9 mouse cellular contexts compared by ENCODE assay signal in the genomic region with DNA sequence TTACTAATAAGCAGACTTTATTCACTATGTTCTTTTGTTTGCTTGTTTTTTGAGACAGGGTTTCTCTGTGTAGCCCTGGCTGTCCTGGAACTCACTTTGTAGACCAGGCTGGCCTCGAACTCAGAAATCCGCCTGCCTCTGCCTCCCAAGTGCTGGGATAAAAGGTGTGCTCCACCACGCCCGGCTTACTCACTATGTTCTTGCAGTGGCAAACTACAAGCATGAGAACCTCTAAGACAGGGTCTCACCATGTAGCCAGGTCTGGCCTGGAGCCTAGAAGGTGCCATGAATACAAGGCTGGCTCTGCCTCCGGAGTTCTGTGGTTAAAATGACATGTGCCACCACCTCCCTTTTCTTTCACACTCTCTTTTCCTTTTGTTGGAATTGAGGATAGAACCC. TPM values are rescaled to one million over a fixed set of nuclear protein-coding genes. Genes with fewer than 3 reads are reported as not detected.
A peak's percentile ranks its signal among the peaks of the same experiment; 100 is the strongest.
DNase-seq lines count a peak whose midpoint lies in the region; ATAC-seq and TF ChIP-seq lines count a peak whose summit lies in the region.
"Not testable (repeated sequence)": the region's sequence is repeated elsewhere in the genome, so short reads cannot be mapped to it uniquely, and the experiment has no call there.
"Had no signal": no experiment of that assay in that cellular context is flagged by ENCODE, and none has a peak within 500 bp of the region (broad histone marks: within the 10 kb centered on the region; RNA-seq: fewer than 3 reads in every experiment).

No protein-coding gene starts in this region.

- DNase-seq in ES-E14 (ENCODE audit: low read depth, low spot score); embryonic facial prominence, embryonic 14.5 days (ENCODE audit: low spot score); gastrocnemius, adult 2 months; hindbrain, embryonic 11.5 days (ENCODE audit: low spot score); liver, embryonic 13.5 days; midbrain, embryonic 11.5 days (ENCODE audit: low spot score, missing footprints): not testable (repeated sequence)

- not testable (repeated sequence) for H3K27me3 ChIP-seq in embryonic facial prominence, embryonic 14.5 days (replicated peaks; ENCODE audit: control insufficient read depth, insufficient read depth, low read length); hindbrain, embryonic 11.5 days (ENCODE audit: control insufficient read depth, insufficient read depth, low read length); kidney, embryonic 15.5 days; midbrain, embryonic 11.5 days (ENCODE audit: control insufficient read depth, insufficient read depth, low read length); neural tube, embryonic 15.5 days (replicated peaks)
- H3K27me3 ChIP-seq in liver, embryonic 13.5 days = peaks cover 79% of the 10 kb centered on the region

- TF ChIP-seq CTCF in gastrocnemius, adult 2 months (IDR thresholded peaks at IDR 0.05) = not testable (repeated sequence)

- H3K4me3 ChIP-seq in ES-E14 (ENCODE audit: insufficient read depth in 1 of 2, low read depth in 1 of 2, low read length in 2 of 2, poor library complexity in 1 of 2, severe bottlenecking in 1 of 2) = peak overlapping the region; percentile 77 to 79
- H3K4me3 ChIP-seq in embryonic facial prominence, embryonic 14.5 days (ENCODE audit: low read depth, low read length) = peak overlapping the region; percentile 85
- H3K4me3 ChIP-seq in gastrocnemius, adult 2 months = peak overlapping the region; percentile 92
- H3K4me3 ChIP-seq in hindbrain, embryonic 11.5 days (ENCODE audit: low read depth, low read length) = peak overlapping the region; percentile 93
- peak overlapping the region; percentile 86 for H3K4me3 ChIP-seq in kidney, embryonic 15.5 days (replicated peaks)
- peak overlapping the region; percentile 69 for H3K4me3 ChIP-seq in liver, embryonic 13.5 days (replicated peaks)
- H3K4me3 ChIP-seq in midbrain, embryonic 11.5 days (ENCODE audit: low read depth, low read length) = peak overlapping the region; percentile 73
- peak overlapping the region; percentile 96 for H3K4me3 ChIP-seq in neural tube, embryonic 15.5 days (replicated peaks)

- WGBS in embryonic facial prominence, embryonic 14.5 days = 56% methylated on average over 5 of the region's 5 CpGs
- 58% methylated on average over 5 of the region's 5 CpGs for WGBS in hindbrain, embryonic 11.5 days
- WGBS in kidney, embryonic 15.5 days = 59% methylated on average over 5 of the region's 5 CpGs
- 49% methylated on average over 5 of the region's 5 CpGs for WGBS in liver, embryonic 13.5 days (ENCODE audit: insufficient replicate concordance)
- 54% methylated on average over 5 of the region's 5 CpGs for WGBS in midbrain, embryonic 11.5 days
- WGBS in neural tube, embryonic 15.5 days = 59% methylated on average over 5 of the region's 5 CpGs

- H3K9me3 ChIP-seq in ES-E14 (ENCODE audit: control insufficient read depth, insufficient read depth, low read depth, low read length); embryonic facial prominence, embryonic 14.5 days (ENCODE audit: control insufficient read depth, low read length); hindbrain, embryonic 11.5 days (ENCODE audit: control insufficient read depth, low read length); kidney, embryonic 15.5 days (replicated peaks); liver, embryonic 13.5 days (replicated peaks); midbrain, embryonic 11.5 days (ENCODE audit: control insufficient read depth, low read length); neural tube, embryonic 15.5 days (replicated peaks): not testable (repeated sequence)

- intact Hi-C loops in gastrocnemius, adult 2 months (cut with DNase I) = loop anchor here (5.0 kb wide), 1 partner anchor 86 kb away; the partner anchor contains the start of genes Brca1 and Nbr1

- H3K4me1 ChIP-seq in ES-E14 (ENCODE audit: control insufficient read depth in 2 of 2, insufficient read depth in 2 of 2, low read length in 2 of 2, poor library complexity in 1 of 2) = peaks cover 11 to 29% of the 10 kb centered on the region in 2 experiments
- peaks cover 20% of the 10 kb centered on the region for H3K4me1 ChIP-seq in embryonic facial prominence, embryonic 14.5 days (ENCODE audit: control insufficient read depth, insufficient read depth, low read length)
- peaks cover 25% of the 10 kb centered on the region for H3K4me1 ChIP-seq in hindbrain, embryonic 11.5 days (replicated peaks; ENCODE audit: control insufficient read depth, insufficient read depth, low read length)
- H3K4me1 ChIP-seq in kidney, embryonic 15.5 days = peaks cover 66% of the 10 kb centered on the region
- H3K4me1 ChIP-seq in liver, embryonic 13.5 days (replicated peaks) = peaks cover 73% of the 10 kb centered on the region
- H3K4me1 ChIP-seq in midbrain, embryonic 11.5 days (ENCODE audit: control insufficient read depth, insufficient read depth, low read length) = peaks cover 59% of the 10 kb centered on the region
- peaks cover 62% of the 10 kb centered on the region for H3K4me1 ChIP-seq in neural tube, embryonic 15.5 days

- not testable (repeated sequence) for H3K27ac ChIP-seq in ES-E14 (ENCODE audit: insufficient read depth, low read depth, low read length, poor library complexity, severe bottlenecking); embryonic facial prominence, embryonic 14.5 days (replicated peaks; ENCODE audit: low read depth, low read length); hindbrain, embryonic 11.5 days (ENCODE audit: low read depth, low read length); kidney, embryonic 15.5 days; liver, embryonic 13.5 days; midbrain, embryonic 11.5 days (ENCODE audit: low read depth, low read length); neural tube, embryonic 15.5 days (replicated peaks)
- H3K27ac ChIP-seq in gastrocnemius, adult 2 months = peak overlapping the region; percentile 89

- in situ Hi-C loops in ES-E14 (cut with MboI; ENCODE audit: low sequenced_read_pairs in 2 of 2, unreplicated experiment in 2 of 2) = not testable (repeated sequence)

- not testable (repeated sequence) for H3K9ac ChIP-seq in ES-E14 (ENCODE audit: insufficient read depth, low read depth, low read length, poor library complexity, severe bottlenecking); embryonic facial prominence, embryonic 14.5 days (ENCODE audit: low read depth, low read length); hindbrain, embryonic 11.5 days (ENCODE audit: low read depth, low read length); liver, embryonic 13.5 days; midbrain, embryonic 11.5 days (ENCODE audit: low read length)
- H3K9ac ChIP-seq in kidney, embryonic 15.5 days = peak overlapping the region; percentile 75; the same call in 1 of the 2 replicates
- H3K9ac ChIP-seq in neural tube, embryonic 15.5 days (replicated peaks) = peak overlapping the region; percentile 97; the same call in 1 of the 2 replicates

- peak overlapping the region; percentile 96 for H3K4me2 ChIP-seq in embryonic facial prominence, embryonic 14.5 days (ENCODE audit: low read depth, low read length)
- peak overlapping the region; percentile 88 for H3K4me2 ChIP-seq in hindbrain, embryonic 11.5 days (replicated peaks; ENCODE audit: low read depth, low read length)
- H3K4me2 ChIP-seq in kidney, embryonic 15.5 days = peak overlapping the region; percentile 98
- peak overlapping the region; percentile 97 for H3K4me2 ChIP-seq in liver, embryonic 13.5 days
- peak overlapping the region; percentile 95 for H3K4me2 ChIP-seq in midbrain, embryonic 11.5 days
- H3K4me2 ChIP-seq in neural tube, embryonic 15.5 days = peak overlapping the region; percentile 82

- not testable (repeated sequence) for H3K36me3 ChIP-seq in ES-E14 (ENCODE audit: control insufficient read depth, insufficient read depth, low read length, poor library complexity, severe bottlenecking); hindbrain, embryonic 11.5 days (ENCODE audit: control insufficient read depth, insufficient read depth, low read length); liver, embryonic 13.5 days; midbrain, embryonic 11.5 days (ENCODE audit: control insufficient read depth, insufficient read depth, low read length)
- peaks cover 12% of the 10 kb centered on the region for H3K36me3 ChIP-seq in embryonic facial prominence, embryonic 14.5 days (ENCODE audit: control insufficient read depth, insufficient read depth, low read length)
- H3K36me3 ChIP-seq in kidney, embryonic 15.5 days = peaks cover 11% of the 10 kb centered on the region
- H3K36me3 ChIP-seq in neural tube, embryonic 15.5 days = peaks cover 26% of the 10 kb centered on the region

- not testable (repeated sequence) for ATAC-seq in embryonic facial prominence, embryonic 14.5 days (ENCODE audit: low read depth); hindbrain, embryonic 11.5 days (ENCODE audit: low FRiP score); kidney, embryonic 15.5 days (replicated peaks; ENCODE audit: low FRiP score); liver, embryonic 13.5 days (ENCODE audit: low read depth); midbrain, embryonic 11.5 days (ENCODE audit: low FRiP score); neural tube, embryonic 15.5 days (ENCODE audit: low FRiP score)

RNA-seq across cellular contexts. Expression of gene Vat1, which starts 0.5 kb away (rescaled TPM):
- total RNA-seq in ES-E14 (2012; rRNA removed) = 41.9 and 57.5 TPM in 2 replicates
- polyA plus RNA-seq in embryonic facial prominence, embryonic 14.5 days (2014; fragmentation: Nextera tagmentation; extraction: Ambion mirVana) = 50.4 and 51.0 TPM in 2 replicates
- total RNA-seq in gastrocnemius, adult 2 months (2021) = 10 to 100 TPM; 10.0 to 14.5 TPM
- 74.5 and 89.4 TPM in 2 replicates for polyA plus RNA-seq in hindbrain, embryonic 11.5 days (2014; fragmentation: Nextera tagmentation; extraction: Ambion mirVana)
- polyA plus RNA-seq in kidney, embryonic 15.5 days (2015; fragmentation: Nextera tagmentation; extraction: Ambion mirVana) = 31.8 and 37.5 TPM in 2 replicates
- polyA plus RNA-seq in liver, embryonic 13.5 days (2015; fragmentation: Nextera tagmentation; extraction: Ambion mirVana) = 8.8 and 8.9 TPM in 2 replicates
- 43.5 and 47.6 TPM in 2 replicates for polyA plus RNA-seq in midbrain, embryonic 11.5 days (2014; fragmentation: Nextera tagmentation; extraction: Ambion mirVana)
- polyA plus RNA-seq in neural tube, embryonic 15.5 days (2015; fragmentation: Nextera tagmentation; extraction: Ambion mirVana) = 95.4 and 105 TPM in 2 replicates

RNA-seq across cellular contexts. Expression of gene Rnd2, which starts 1.8 kb away (rescaled TPM):
- total RNA-seq in ES-E14 (2012; rRNA removed) = 8.9 and 10.4 TPM in 2 replicates
- 7.4 and 9.8 TPM in 2 replicates for polyA plus RNA-seq in embryonic facial prominence, embryonic 14.5 days (2014; fragmentation: Nextera tagmentation; extraction: Ambion mirVana)
- 1 to 10 TPM; 3.3 to 3.5 TPM for total RNA-seq in gastrocnemius, adult 2 months (2021)
- 88.0 and 127 TPM in 2 replicates for polyA plus RNA-seq in hindbrain, embryonic 11.5 days (2014; fragmentation: Nextera tagmentation; extraction: Ambion mirVana)
- polyA plus RNA-seq in kidney, embryonic 15.5 days (2015; fragmentation: Nextera tagmentation; extraction: Ambion mirVana) = 9.0 and 11.4 TPM in 2 replicates
- 3.1 and 3.4 TPM in 2 replicates for polyA plus RNA-seq in liver, embryonic 13.5 days (2015; fragmentation: Nextera tagmentation; extraction: Ambion mirVana)
- 35.5 and 37.5 TPM in 2 replicates for polyA plus RNA-seq in midbrain, embryonic 11.5 days (2014; fragmentation: Nextera tagmentation; extraction: Ambion mirVana)
- polyA plus RNA-seq in neural tube, embryonic 15.5 days (2015; fragmentation: Nextera tagmentation; extraction: Ambion mirVana) = 63.6 and 71.7 TPM in 2 replicates
- polyA plus RNA-seq: inflammation-experienced regulatory T-cells, adult 6 months had no signal

RNA-seq across cellular contexts. Expression of gene Ifi35, which starts 18.3 kb away (rescaled TPM):
- total RNA-seq in ES-E14 (2012; rRNA removed) = 5.0 and 9.1 TPM in 2 replicates
- 14.1 and 14.3 TPM in 2 replicates for polyA plus RNA-seq in embryonic facial prominence, embryonic 14.5 days (2014; fragmentation: Nextera tagmentation; extraction: Ambion mirVana)
- 10 to 100 TPM in 1 of 2 experiments, 1 to 10 TPM in 1; 8.6 to 14.3 TPM for total RNA-seq in gastrocnemius, adult 2 months (2021)
- polyA plus RNA-seq in hindbrain, embryonic 11.5 days (2014; fragmentation: Nextera tagmentation; extraction: Ambion mirVana) = 4.5 and 5.0 TPM in 2 replicates
- polyA plus RNA-seq in kidney, embryonic 15.5 days (2015; fragmentation: Nextera tagmentation; extraction: Ambion mirVana) = 13.8 and 18.8 TPM in 2 replicates
- 31.4 and 33.0 TPM in 2 replicates for polyA plus RNA-seq in liver, embryonic 13.5 days (2015; fragmentation: Nextera tagmentation; extraction: Ambion mirVana)
- 2.7 and 4.1 TPM in 2 replicates for polyA plus RNA-seq in midbrain, embryonic 11.5 days (2014; fragmentation: Nextera tagmentation; extraction: Ambion mirVana)
- 3.9 and 17.0 TPM in 2 replicates for polyA plus RNA-seq in neural tube, embryonic 15.5 days (2015; fragmentation: Nextera tagmentation; extraction: Ambion mirVana)

RNA-seq across cellular contexts. Expression of gene Rpl27, which starts 24.5 kb away (rescaled TPM):
- 1,298 and 1,307 TPM in 2 replicates for total RNA-seq in ES-E14 (2012; rRNA removed)
- polyA plus RNA-seq in embryonic facial prominence, embryonic 14.5 days (2014; fragmentation: Nextera tagmentation; extraction: Ambion mirVana) = 376 and 406 TPM in 2 replicates
- 10 to 100 TPM; 31.9 to 49.4 TPM for total RNA-seq in gastrocnemius, adult 2 months (2021)
- 387 and 395 TPM in 2 replicates for polyA plus RNA-seq in hindbrain, embryonic 11.5 days (2014; fragmentation: Nextera tagmentation; extraction: Ambion mirVana)
- 369 and 421 TPM in 2 replicates for polyA plus RNA-seq in kidney, embryonic 15.5 days (2015; fragmentation: Nextera tagmentation; extraction: Ambion mirVana)
- 344 and 360 TPM in 2 replicates for polyA plus RNA-seq in liver, embryonic 13.5 days (2015; fragmentation: Nextera tagmentation; extraction: Ambion mirVana)
- polyA plus RNA-seq in midbrain, embryonic 11.5 days (2014; fragmentation: Nextera tagmentation; extraction: Ambion mirVana) = 385 and 399 TPM in 2 replicates
- 245 and 254 TPM in 2 replicates for polyA plus RNA-seq in neural tube, embryonic 15.5 days (2015; fragmentation: Nextera tagmentation; extraction: Ambion mirVana)

RNA-seq across cellular contexts. Expression of gene Ptges3l, which starts 41.4 kb away (rescaled TPM):
- total RNA-seq in ES-E14 (2012; rRNA removed) = 3.2 and 3.4 TPM in 2 replicates
- polyA plus RNA-seq in embryonic facial prominence, embryonic 14.5 days (2014; fragmentation: Nextera tagmentation; extraction: Ambion mirVana) = 35.5 and 37.1 TPM in 2 replicates
- 10 to 100 TPM; 82.0 to 90.7 TPM for total RNA-seq in gastrocnemius, adult 2 months (2021)
- polyA plus RNA-seq in hindbrain, embryonic 11.5 days (2014; fragmentation: Nextera tagmentation; extraction: Ambion mirVana) = 3.1 and 3.5 TPM in 2 replicates
- 12.3 and 12.6 TPM in 2 replicates for polyA plus RNA-seq in kidney, embryonic 15.5 days (2015; fragmentation: Nextera tagmentation; extraction: Ambion mirVana)
- 0.66 and 1.2 TPM in 2 replicates for polyA plus RNA-seq in liver, embryonic 13.5 days (2015; fragmentation: Nextera tagmentation; extraction: Ambion mirVana)
- 1.7 and 2.4 TPM in 2 replicates for polyA plus RNA-seq in midbrain, embryonic 11.5 days (2014; fragmentation: Nextera tagmentation; extraction: Ambion mirVana)
- polyA plus RNA-seq in neural tube, embryonic 15.5 days (2015; fragmentation: Nextera tagmentation; extraction: Ambion mirVana) = 4.3 and 4.5 TPM in 2 replicates
